Mouse (Mus musculus): ENCODE measurements around the gene Cyp39a1. TPM values are rescaled to one million over a fixed set of nuclear protein-coding genes. Genes with fewer than 3 reads are reported as not detected.

Gene Cyp39a1
- polyA plus RNA-seq, 1 experiment from 2014 or later = 27.0 TPM

- H3K27me3 ChIP-seq = no peaks in the 10 kb centered on the region
- H3K4me2 ChIP-seq = no peak overlapping the region
- H3K27ac ChIP-seq = no peak overlapping the region
- no peak for ATAC-seq (ENCODE audit: insufficient number of reproducible peaks, low FRiP score, low TSS enrichment, low read depth)
- H3K9me3 ChIP-seq = no peaks in the 10 kb centered on the region
- no peaks in the 10 kb centered on the region for H3K4me1 ChIP-seq
- no peak overlapping the region for H3K4me3 ChIP-seq
- no peaks in the 10 kb centered on the region for H3K36me3 ChIP-seq
- 91% methylated on average over 8 of the region's 8 CpGs for WGBS
- no peak overlapping the region for H3K9ac ChIP-seq
These were observed 64.8 kb downstream of the Cyp39a1 start for GRCm38 (mm10) chr17:43731976-43732375.

- no peak for ATAC-seq (ENCODE audit: insufficient number of reproducible peaks, low FRiP score, low TSS enrichment, low read depth)
- Histone ChIP-seq H3K36me3 (no peaks in the 10 kb centered on the region), H3K4me3 (no peak overlapping the region), H3K4me2 (no peak overlapping the region), H3K9me3 (no peaks in the 10 kb centered on the region), H3K4me1 (no peaks in the 10 kb centered on the region), H3K27me3 (no peaks in the 10 kb centered on the region), H3K27ac (no peak overlapping the region), H3K9ac (no peak overlapping the region)
- 61% methylated on average over 4 of the region's 4 CpGs for WGBS
These were observed 67.0 kb downstream of the Cyp39a1 start for GRCm38 (mm10) chr17:43734252-43734651.

DNA sequence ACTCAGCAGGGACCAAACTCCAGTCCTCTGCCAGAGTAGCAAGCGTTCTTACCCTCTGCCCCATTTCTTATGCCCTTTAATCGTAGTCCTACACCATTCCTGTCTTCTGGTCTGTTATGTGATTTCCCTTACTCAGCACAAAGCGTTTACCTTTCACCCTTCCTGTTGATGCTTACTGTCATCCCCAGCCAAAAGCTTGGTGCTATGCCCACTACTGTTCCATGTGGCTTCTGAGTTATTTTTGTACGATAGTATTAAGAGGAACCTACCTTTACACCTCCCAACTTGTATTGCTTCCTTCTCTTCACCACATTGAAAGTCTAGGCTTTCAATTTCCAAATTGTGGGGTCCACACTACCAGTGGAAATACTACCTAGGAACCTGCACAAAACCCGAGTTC lies 76.7 kb downstream of the Cyp39a1 start:
- Histone ChIP-seq H3K27ac (no peak overlapping the region), H3K4me2 (no peak overlapping the region), H3K36me3 (0 out of 2 replicates have a peak, but pooled peaks cover 4% of the 10 kb centered on the region), H3K27me3 (no peaks in the 10 kb centered on the region), H3K4me1 (peaks cover 2% of the 10 kb centered on the region; the same call in 1 of the 2 replicates), H3K9ac (no peak overlapping the region), H3K4me3 (no peak overlapping the region), H3K9me3 (peaks cover 3% of the 10 kb centered on the region; the same call in 1 of the 2 replicates)
- no peak for ATAC-seq (ENCODE audit: insufficient number of reproducible peaks, low FRiP score, low TSS enrichment, low read depth)
- 86% methylated on average over 5 of the region's 5 CpGs for WGBS

GRCm38 (mm10) chr17:43744425-43744824 lies 77.2 kb downstream of the Cyp39a1 start:
- Histone ChIP-seq H3K36me3 (0 out of 2 replicates have a peak, but pooled peaks cover 4% of the 10 kb centered on the region), H3K4me1 (peaks cover 2% of the 10 kb centered on the region; the same call in 1 of the 2 replicates), H3K27me3 (no peaks in the 10 kb centered on the region), H3K9me3 (peaks cover 3% of the 10 kb centered on the region; the same call in 1 of the 2 replicates), H3K4me3 (no peak overlapping the region), H3K4me2 (no peak overlapping the region), H3K9ac (no peak overlapping the region), H3K27ac (no peak overlapping the region)
- ATAC-seq (ENCODE audit: insufficient number of reproducible peaks, low FRiP score, low TSS enrichment, low read depth) = no peak
- WGBS = 38% methylated on average over 4 of the region's 4 CpGs

- no peak overlapping the region for H3K27ac ChIP-seq
- H3K4me2 ChIP-seq = no peak overlapping the region
- WGBS = 88% methylated on average over 6 of the region's 6 CpGs
- no peak overlapping the region for H3K4me3 ChIP-seq
- H3K4me1 ChIP-seq = peaks cover 6% of the 10 kb centered on the region; the same call in 1 of the 2 replicates
- no peaks in the 10 kb centered on the region for H3K27me3 ChIP-seq
- ATAC-seq (ENCODE audit: insufficient number of reproducible peaks, low FRiP score, low TSS enrichment, low read depth) = no peak
- no peaks in the 10 kb centered on the region for H3K9me3 ChIP-seq
- H3K9ac ChIP-seq = no peak overlapping the region
- H3K36me3 ChIP-seq = peaks cover 8% of the 10 kb centered on the region; the same call in 1 of the 2 replicates
These were observed 83.9 kb downstream of the Cyp39a1 start for GRCm38 (mm10) chr17:43751146-43751545.

DNA sequence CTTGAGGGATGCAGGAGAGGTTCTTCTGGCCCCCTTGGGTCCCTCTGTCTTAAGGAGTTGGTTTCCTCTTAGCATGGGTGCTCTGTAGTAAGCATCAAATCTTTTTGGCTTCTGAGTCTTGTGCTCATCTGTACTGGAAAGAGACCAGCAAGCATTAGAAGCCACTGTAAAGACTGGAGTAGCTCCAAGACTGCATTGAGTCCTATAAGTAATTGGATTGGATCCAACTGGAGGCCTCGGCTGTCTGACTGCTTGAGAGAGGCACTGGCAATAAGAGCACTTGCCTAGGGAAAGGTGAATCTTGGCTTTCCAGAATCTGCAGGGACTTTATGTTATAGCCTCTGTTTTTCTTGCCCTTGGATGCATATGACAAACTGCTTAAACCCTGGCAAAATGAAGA lies 85.6 kb downstream of the Cyp39a1 start:
- no peak overlapping the region for H3K27ac ChIP-seq
- H3K36me3 ChIP-seq = peaks cover 4% of the 10 kb centered on the region; the same call in 1 of the 2 replicates
- 21% methylated on average over 1 of the region's 1 CpGs for WGBS
- no peak overlapping the region for H3K4me2 ChIP-seq
- no peak for ATAC-seq (ENCODE audit: insufficient number of reproducible peaks, low FRiP score, low TSS enrichment, low read depth)
- no peaks in the 10 kb centered on the region for H3K9me3 ChIP-seq
- peaks cover 6% of the 10 kb centered on the region; the same call in 1 of the 2 replicates for H3K4me1 ChIP-seq
- no peak overlapping the region for H3K9ac ChIP-seq
- no peaks in the 10 kb centered on the region for H3K27me3 ChIP-seq
- H3K4me3 ChIP-seq = no peak overlapping the region

DNA sequence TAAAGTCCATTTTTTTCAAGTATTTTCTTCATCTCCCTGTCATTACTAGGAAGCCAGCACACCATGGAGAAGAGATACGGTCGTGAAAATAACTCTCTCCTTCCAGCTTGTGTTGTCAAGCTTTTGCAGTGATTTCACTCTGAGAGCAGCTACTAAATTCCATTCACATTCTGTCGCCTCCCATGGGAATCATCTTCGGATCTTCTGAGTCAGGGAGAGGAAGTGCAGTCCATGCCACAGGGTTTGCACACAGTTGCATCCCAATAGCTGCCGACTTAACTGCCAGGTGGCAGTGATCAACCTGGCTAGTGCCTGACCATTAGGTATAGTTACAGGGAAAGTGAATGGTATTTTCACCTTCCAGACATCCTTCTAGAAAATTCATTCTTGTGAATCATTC lies 87.5 kb downstream of the Cyp39a1 start:
- 54% methylated on average over 5 of the region's 5 CpGs for WGBS
- ATAC-seq (ENCODE audit: insufficient number of reproducible peaks, low FRiP score, low TSS enrichment, low read depth) = no peak
- H3K9ac ChIP-seq = no peak overlapping the region
- H3K27me3 ChIP-seq = no peaks in the 10 kb centered on the region
- no peak overlapping the region for H3K4me2 ChIP-seq
- H3K27ac ChIP-seq = no peak overlapping the region
- H3K36me3 ChIP-seq = peaks cover 4% of the 10 kb centered on the region; the same call in 1 of the 2 replicates
- H3K4me3 ChIP-seq = no peak overlapping the region
- peaks cover 6% of the 10 kb centered on the region; the same call in 1 of the 2 replicates for H3K4me1 ChIP-seq
- H3K9me3 ChIP-seq = no peaks in the 10 kb centered on the region

- ATAC-seq (ENCODE audit: insufficient number of reproducible peaks, low FRiP score, low TSS enrichment, low read depth) = 0 out of 2 replicates have a peak, but pooled peaks have one; percentile 55
- no peak overlapping the region for H3K4me3 ChIP-seq
- WGBS = 38% methylated on average over 15 of the region's 15 CpGs
These were observed 91.5 kb downstream of the Cyp39a1 start for GRCm38 (mm10) chr17:43758607-43759259.

DNA sequence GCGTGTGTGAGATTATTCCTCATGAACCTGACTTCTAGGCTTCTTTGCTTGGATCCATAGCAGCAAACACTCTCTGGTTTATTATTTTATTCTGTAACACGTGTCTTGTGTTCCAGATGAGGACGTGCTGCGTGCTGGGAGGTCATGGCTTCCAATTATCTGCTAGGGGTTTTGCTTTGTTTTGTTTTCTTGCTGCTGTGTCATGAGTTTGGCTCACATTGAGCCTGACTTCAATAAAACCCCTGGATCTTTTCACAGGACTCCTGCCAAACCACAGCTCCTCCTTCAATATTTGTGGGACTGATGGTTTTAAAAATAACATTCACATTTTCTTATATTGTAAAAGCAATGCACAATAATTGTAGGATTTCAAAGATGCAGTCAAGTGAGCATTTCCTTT lies 117.3 kb downstream of the Cyp39a1 start:
- WGBS = 52% methylated on average over 4 of the region's 4 CpGs
- no peak overlapping the region for H3K9ac ChIP-seq

More at GRCm38 (mm10) chr17:43758607-43759259, 91.5 kb downstream of the Cyp39a1 start:
- H3K4me2 ChIP-seq = 0 out of 2 replicates have a peak overlapping the region, but pooled peaks have one; percentile 14
- H3K9me3 ChIP-seq = no peaks in the 10 kb centered on the region
- H3K36me3 ChIP-seq = no peaks in the 10 kb centered on the region
- H3K4me1 ChIP-seq = no peaks in the 10 kb centered on the region
- no peaks in the 10 kb centered on the region for H3K27me3 ChIP-seq
- no peak overlapping the region for H3K27ac ChIP-seq
- no peak overlapping the region for H3K9ac ChIP-seq

DNA sequence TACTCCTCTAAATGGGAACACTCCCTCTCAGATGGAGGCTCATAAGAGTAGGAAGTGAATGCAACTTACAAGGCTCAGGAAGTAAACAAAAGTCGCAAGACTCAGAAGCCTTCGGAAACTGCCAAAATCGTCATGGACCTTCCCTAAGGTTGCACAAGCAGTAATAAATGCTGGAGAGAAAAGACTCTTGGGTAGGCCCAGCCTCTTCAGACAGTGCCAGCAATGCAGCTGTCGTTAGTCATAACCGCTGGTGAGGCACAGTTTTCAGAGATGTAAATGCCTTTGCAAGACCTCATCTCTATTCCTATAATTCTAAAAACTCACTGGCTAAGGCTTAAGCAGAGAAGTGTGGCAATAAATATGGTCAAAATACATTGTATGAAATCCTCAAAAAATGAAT lies 121.0 kb downstream of the Cyp39a1 start:
- no peak overlapping the region for H3K4me3 ChIP-seq
- no peak overlapping the region for H3K9ac ChIP-seq
- H3K4me2 ChIP-seq = no peak overlapping the region
- ATAC-seq (ENCODE audit: insufficient number of reproducible peaks, low FRiP score, low TSS enrichment, low read depth) = no peak
- H3K36me3 ChIP-seq = no peaks in the 10 kb centered on the region
- H3K27me3 ChIP-seq = no peaks in the 10 kb centered on the region
- H3K9me3 ChIP-seq = no peaks in the 10 kb centered on the region
- no peak overlapping the region for H3K27ac ChIP-seq
- 85% methylated on average over 5 of the region's 5 CpGs for WGBS
- no peaks in the 10 kb centered on the region for H3K4me1 ChIP-seq

More for the DNA sequence above, 117.3 kb downstream of the Cyp39a1 start:
- Histone ChIP-seq H3K9me3 (no peaks in the 10 kb centered on the region), H3K4me2 (no peak overlapping the region), H3K4me1 (no peaks in the 10 kb centered on the region), H3K4me3 (no peak overlapping the region), H3K36me3 (no peaks in the 10 kb centered on the region), H3K27me3 (no peaks in the 10 kb centered on the region), H3K27ac (no peak overlapping the region)
- no peak for ATAC-seq (ENCODE audit: insufficient number of reproducible peaks, low FRiP score, low TSS enrichment, low read depth)

DNA sequence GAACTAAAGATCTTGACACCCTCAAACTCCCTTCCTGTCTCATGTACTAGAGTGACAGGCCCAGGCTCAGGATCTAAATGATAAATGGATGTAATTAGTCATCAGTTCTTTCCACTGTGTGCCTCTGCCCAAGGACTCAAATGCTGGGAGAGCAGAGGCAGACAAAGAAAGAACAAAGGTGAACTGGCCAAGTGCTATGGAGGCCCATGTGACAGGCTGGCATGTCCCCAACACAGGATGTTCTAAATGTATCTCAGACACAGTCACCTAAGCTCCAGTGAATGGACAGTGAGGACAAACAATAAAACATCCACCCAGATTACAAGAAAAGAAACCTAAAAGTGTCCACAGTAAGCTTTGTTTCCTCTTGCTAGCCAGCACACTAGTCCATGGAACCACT lies 122.2 kb downstream of the Cyp39a1 start:
- no peaks in the 10 kb centered on the region for H3K4me1 ChIP-seq
- no peak overlapping the region for H3K9ac ChIP-seq
- no peak overlapping the region for H3K4me3 ChIP-seq

GRCm38 (mm10) chr17:43791751-43792150 lies 124.5 kb downstream of the Cyp39a1 start:
- H3K9me3 ChIP-seq = no peaks in the 10 kb centered on the region
- no peaks in the 10 kb centered on the region for H3K27me3 ChIP-seq
- no peak overlapping the region for H3K9ac ChIP-seq
- H3K27ac ChIP-seq = no peak overlapping the region
- H3K4me1 ChIP-seq = no peaks in the 10 kb centered on the region
- H3K4me2 ChIP-seq = no peak overlapping the region
- no peak overlapping the region for H3K4me3 ChIP-seq
- no peak for ATAC-seq (ENCODE audit: insufficient number of reproducible peaks, low FRiP score, low TSS enrichment, low read depth)
- H3K36me3 ChIP-seq = no peaks in the 10 kb centered on the region
- 93% methylated on average over 3 of the region's 3 CpGs for WGBS

More for the DNA sequence above, 122.2 kb downstream of the Cyp39a1 start:
- H3K27me3 ChIP-seq = no peaks in the 10 kb centered on the region
- H3K36me3 ChIP-seq = no peaks in the 10 kb centered on the region
- no peak overlapping the region for H3K27ac ChIP-seq
- no peak overlapping the region for H3K4me2 ChIP-seq
- no peak for ATAC-seq (ENCODE audit: insufficient number of reproducible peaks, low FRiP score, low TSS enrichment, low read depth)
- H3K9me3 ChIP-seq = no peaks in the 10 kb centered on the region
